Mouse (Mus musculus): ENCODE results near the gene Rab11a.

DNA sequence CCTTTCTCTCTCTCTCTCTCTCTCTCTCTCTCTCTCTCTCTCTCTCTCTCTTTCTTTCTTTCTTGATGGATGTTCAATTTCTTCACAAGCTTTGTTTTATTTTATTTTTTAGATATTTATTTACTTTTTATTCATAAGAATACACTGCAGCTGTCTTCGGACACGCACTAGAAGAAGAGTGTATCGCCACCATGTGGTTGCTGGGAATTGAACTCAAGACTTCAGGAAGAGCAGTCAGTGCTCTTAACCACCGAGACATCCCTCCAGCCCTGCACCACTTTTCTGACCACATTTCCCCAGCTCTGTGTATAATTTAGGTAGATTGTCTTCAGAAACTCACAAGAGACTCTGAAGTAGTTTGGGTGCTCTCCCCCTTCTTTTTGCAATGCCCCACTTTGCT is 36.4 kb upstream of the Rab11a start:
- TF ChIP-seq CTCF (IDR thresholded peaks at IDR 0.05; ENCODE audit: borderline replicate concordance, control insufficient read depth, extremely low read depth, insufficient read depth, low read length, poor library complexity) (no peak), POLR2A (IDR thresholded peaks at IDR 0.05; ENCODE audit: control insufficient read depth, extremely low read depth, insufficient read depth, low read length, poor library complexity) (no peak)
